Mouse (Mus musculus): ENCODE results near the gene Mars2. TPM values are rescaled to one million over a fixed set of nuclear protein-coding genes. Genes with fewer than 3 reads are reported as not detected.
A peak's percentile ranks its signal among the peaks of the same experiment; 100 is the strongest.

Gene Mars2
- total RNA-seq, 2 experiments from 2014 or later = 3.8 to 4.0 TPM

DNA sequence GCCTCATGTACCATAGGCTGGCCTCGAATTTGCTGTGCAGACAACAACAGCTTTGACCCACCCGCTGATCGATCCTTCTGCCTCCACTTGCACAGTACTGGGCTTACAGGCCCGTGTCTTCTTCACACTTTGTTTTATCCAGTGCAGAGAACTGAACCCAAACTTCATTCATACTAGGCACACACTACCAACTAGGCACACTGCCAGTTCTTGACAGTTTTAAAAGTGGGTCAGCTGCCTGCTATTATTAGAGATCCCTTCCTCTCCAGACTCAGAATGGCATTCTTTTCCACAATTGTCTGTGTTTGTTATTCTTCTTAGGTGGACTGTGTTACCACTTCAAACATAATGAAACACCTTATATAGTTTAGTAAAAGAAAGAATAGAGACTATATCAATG, 15.6 kb upstream of the Mars2 start:
- no peak for DNase-seq

DNA sequence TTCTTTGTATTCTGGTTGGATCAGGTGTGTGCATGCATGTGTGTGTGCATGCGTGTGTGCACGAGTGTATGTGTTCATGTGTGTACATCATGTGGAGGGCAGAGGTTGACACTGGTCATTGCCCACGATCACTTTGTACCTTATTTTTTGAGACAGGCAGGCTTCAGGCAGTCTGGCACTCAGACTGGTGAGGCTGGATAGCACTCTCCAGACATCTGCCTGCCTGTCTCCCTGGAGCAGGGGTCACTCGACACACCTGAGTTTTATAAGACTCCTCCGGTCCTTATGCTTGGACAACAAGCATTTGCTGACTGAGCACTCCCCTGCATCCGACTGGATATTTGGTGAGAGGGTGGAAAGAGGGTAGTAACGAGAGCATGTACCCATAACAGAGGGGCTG, 14.0 kb upstream of the Mars2 start:
- no peak for DNase-seq

DNA sequence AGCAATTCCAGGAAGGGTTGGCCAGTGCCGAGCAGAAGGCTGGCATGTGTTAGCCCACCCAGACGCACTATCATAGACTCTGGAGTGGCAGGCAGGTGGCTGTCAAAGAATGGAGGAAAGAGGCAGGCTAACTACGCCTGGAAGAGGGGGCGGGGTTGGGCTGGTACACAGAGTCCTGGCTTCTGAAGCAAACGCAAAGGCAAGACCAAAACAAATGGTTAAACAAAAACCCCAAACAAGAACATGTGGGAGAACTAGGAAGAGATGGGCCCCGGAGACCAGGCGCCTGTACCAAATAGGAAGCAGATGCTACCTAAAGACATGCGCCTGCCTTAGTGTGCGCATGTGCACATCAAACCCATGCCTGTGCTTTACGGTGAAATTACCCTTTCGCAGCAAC, 12.9 kb upstream of the Mars2 start:
- no peak for DNase-seq

DNA sequence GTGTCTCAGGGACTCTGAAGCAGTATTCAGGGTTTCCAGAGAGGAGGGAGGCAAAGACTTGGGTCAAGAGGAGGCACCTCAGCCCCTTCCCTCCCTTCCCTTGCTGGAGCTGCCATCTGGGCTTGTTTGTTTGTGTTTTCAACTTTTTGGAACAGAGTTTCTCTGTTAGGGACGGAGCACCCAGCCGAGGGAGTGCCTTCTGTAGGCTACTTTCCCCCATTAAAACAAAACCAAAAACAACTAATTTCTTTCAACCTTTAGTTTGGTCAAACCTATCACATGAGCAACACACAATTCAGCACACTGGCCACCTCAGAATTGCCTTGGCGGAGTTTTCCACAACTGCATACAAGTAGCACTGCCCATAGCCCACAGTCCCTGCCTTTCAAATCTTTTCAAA, 11.6 kb upstream of the Mars2 start:
- DNase-seq = no peak

DNA sequence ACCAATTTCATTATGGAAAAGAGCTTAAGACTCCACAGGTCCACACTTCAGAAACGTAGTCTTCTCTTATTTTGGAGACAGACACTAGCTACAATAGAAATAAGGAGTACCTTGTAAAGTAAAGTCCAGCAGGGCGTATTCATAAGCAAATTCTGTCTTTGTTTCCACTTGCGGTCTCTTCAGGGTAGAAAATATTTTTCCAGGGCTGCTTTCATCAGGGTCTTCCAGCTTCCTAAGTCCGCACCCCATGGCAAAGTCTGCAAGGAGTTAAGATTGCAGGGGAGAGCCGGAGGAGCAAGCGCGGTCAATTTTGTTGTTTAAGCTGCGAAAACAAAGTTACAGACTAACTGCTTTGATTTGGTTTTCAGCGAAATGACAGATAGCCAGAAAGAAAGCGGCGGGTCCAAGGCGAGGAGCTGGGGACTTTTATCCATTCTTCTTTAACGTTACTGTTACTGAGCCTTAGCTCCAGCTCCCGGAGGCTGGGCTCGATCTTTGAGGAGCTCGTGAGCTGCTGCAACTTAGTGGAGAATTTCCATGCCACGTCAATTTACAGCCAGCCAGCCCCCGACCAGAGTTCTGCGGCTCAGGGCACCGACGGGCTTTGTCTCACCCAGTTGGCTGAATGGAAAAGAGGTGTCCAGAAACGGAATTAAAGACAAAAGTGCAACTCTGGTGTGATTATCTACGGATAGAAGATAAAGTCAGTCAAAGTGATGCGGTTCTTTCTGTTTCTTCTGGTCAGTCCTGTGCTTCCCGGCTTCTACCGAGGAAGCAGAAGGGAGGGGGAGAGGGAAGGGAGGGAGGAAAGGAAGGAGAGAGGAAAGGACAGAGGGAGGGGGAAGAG, 10.7 kb upstream of the Mars2 start, which contains the start of gene Rftn2:
TSS of gene Rftn2 (minus strand) at position 772 of the 847 bp plus-strand sequence.
- peak; percentile 42 for DNase-seq

DNA sequence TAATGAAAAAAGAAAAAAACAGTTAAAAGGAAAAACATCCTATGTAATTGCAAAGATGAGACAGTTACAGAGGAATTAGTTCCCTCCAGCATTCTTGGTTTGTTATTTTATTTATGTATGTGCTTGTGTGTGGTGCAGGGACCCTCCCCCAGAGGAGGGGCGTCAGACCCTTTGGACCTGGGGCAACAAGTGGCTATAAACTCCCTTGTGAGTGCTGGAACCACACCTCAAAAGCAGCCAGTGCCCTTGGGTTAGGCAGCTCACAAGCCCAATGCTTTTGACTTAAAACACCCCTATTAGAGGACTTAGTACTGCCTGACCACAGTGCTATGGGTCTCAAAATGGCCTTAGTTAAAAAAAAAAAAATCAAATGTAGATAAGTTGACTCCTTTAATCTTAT, 9.6 kb upstream of the Mars2 start:
- no peak for DNase-seq

DNA sequence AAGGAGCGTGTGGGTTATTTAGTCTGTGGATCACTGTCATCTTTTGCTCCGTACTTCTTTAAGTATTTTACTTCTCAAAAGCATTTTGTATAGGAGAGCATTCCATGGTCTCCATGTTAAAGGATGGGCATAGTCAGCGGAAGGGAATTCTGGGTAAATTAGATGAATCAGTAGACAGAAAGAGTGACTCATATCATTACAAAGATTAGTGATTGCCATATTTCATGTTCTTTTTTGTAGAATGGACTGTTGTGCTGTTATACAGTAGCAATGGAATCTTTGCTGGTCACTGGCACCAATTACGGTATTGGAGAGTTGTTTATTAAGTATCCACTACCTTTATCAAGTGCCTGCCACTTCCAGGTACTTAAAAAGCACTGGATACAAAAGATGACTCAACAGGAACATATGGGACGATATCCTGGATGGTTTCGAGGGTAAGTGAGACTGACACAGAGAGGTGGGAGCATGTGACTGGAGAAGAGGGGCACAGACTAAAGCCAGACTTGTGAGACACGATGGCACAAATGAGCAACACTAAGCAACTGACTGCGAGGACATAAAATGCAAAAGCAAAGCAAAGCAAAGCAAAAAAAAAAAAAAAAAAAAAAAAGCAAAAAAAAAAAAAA, 8.6 kb upstream of the Mars2 start:
- no peak for DNase-seq

DNA sequence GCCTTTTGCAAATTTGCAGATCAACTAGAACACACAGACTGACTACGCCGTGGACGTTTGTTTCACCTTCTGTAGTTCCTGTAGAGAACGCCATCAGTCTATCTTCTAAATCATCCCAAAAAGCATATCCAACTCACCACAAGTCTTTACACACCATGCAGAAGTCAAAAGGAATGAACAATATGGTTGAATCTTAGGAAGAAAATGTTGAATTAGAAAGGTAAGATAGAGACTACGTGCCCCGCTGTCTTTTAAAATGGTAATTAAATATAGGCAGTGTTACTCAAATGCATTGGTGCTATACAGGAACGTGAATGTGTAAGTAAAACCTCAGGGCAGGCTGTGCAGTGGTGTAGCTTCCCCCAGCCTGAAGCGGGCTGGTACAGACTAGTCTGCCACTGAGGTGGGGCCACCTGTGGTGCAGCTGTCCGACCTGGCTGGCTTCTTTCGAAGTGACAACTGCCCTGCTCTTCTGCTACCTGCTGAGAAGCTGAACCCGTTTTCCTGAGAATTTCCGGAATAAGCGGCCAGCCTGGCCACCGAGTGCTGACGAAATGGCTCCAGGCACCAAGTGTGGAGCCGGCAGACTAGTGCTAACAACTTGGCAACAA, 2.0 kb upstream of the Mars2 start:
- DNase-seq = no peak

DNA sequence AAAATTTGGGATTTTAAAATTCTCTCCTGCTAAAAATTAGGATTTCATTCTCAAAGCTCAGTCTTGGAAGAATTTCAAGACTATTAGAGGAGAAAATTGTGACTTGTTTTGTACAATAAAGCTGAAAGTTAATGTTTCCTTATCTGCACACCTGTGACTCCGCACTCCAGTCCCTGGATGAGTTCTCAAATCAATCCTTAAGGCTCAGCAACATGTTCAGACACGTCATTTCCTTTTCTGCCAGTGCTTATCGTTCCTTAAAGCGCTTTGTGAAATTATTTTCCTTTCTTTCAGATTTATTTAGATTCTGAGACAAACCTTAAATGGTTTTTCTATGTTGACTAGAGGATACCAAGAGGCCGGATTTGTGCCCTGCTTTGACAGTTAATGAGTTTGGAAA, 490 bp upstream of the Mars2 start:
- no peak for DNase-seq

DNA sequence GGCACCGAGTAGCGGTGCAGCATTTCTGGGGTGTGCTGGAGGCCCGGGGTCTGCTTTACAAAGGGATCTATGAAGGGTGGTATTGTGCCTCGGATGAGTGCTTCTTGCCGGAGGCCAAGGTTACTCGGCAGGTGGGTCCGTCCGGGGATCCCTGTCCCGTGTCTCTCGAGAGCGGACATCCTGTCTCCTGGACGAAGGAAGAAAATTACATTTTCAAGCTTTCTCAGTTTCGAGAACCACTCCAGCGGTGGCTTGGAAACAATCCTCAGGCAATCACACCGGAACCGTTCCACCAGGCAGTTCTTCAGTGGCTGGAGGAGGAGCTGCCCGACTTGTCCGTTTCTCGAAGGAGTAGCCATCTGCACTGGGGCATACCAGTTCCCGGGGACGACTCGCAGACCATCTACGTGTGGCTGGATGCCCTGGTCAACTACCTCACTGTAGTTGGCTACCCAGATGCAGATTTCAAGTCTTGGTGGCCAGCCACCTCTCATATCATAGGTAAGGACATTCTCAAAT, 725 bp downstream of the Mars2 start:
- DNase-seq = peak; percentile 22

DNA sequence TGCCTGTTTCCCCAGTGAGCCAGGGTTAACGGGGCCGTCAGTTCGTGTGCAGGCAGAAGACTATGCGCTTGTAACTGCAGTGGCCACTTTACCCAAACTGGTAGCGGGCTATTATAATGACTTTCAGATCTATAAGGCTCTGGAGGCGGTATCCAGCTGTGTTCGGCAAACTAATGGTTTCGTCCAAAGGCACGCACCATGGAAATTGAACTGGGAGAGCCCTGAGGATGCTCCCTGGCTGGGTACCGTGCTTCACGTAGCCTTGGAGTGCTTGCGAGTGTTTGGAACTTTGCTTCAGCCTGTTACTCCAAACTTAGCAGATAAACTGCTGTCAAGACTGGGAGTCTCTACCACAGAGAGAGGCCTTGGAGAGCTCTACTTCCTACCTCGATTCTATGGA, 1.5 kb downstream of the Mars2 start:
- DNase-seq = no peak

DNA sequence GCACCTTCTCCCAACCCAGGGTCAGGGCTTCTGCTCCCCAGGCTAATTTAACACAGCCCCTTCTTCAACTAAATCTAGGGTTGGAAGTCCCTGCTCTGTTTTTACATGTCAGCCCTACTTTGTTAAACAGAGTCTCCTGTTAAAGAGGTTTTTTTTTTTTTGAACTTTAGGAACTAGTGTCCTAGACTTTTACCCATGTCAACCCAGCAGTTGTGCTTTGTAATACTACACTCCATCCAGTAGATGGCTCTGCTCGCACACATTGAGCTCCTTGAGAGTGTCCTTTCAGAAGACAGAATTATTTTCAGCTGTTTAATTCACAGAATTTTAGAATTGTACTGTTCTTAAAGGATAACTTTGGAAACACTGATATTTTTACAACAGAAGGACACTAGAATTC, 2.3 kb downstream of the Mars2 start:
- no peak for DNase-seq

DNA sequence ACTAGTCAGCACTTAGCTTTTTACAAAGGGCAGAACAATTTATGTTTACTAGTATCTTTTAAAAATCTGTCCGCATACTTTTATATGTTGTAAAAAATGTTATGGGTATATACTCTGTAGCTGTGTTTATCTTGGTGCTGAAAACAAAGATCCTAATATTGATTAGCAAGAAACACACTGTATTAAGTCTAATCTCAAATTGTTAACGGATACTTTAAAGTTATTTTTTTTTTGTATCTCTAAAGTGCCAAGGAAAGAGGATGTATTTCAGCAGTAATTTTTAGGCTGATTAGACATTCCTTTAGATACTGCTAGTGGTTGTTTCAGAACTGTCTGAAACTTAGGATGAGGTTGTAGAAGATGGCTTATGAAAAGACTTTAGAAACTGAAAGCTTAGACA, 9.4 kb downstream of the Mars2 start:
- DNase-seq = no peak

DNA sequence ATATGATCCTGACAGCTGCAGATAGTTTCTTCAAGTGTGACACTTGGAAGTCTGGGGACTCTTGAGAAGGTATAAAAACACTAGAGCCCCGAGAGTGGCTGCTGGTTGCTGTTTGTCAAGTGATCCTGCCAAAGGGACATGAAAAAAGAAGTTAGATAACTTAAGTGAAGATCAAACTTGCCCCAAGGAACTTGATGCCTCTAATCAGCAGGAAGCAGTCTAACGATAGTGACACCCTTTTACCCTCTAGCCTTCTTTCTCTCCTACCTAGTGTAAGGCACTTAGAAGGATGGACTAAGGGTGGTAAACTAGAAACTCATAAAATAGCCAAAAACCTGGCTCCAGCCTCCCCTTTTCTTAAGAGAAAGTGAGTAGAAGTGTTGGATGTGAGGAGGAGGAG, 27.4 kb downstream of the Mars2 start:
- no peak for DNase-seq

DNA sequence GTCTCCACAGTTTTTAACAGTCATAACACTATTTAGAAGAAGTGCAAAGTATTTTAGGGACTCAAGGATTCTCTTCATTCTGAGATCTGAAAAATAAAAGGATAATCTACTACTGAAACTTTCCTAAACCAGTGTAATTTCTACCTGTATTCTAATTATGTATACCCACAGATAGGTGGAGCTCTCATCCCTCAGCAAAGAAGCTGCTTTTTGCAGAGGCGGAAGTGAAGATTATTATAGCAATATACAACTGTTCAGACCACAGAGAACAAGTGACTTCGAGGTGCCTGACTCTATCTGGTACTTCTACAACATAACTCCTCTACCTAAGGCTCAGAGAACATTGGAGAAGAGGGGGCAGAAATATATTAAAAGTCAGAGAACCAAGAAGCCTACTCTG, 28.5 kb downstream of the Mars2 start:
- DNase-seq = no peak

DNA sequence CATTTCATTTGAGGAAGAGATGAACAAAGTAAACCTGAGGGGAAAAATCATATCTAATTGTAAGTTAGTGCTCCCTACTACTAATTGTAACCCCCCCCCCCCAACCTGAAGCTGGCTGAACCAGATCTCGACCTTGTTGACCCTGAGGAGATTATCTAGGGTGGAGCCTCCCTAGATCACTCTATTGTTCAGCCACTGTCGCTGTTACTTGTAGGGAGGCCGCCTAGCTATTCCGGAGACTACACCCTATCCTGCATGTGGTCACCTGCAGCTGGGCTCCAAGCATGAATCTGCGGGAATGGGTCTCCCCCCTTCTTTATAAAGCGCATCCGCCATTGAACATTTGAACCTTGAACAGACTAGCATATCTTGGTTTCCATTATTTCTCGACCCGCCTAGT, 42.1 kb downstream of the Mars2 start:
- DNase-seq = no peak

Other genes with a start within 250 kb of the Mars2 start
- 10 to 100 TPM; 70.2 to 89.8 TPM for gene Sf3b1, start 209.7 kb upstream of the Mars2 start, total RNA-seq (2021)
- 10 to 100 TPM in 1 of 2 experiments, 1 to 10 TPM in 1; 9.5 to 11.3 TPM for gene Coq10b, start 184.4 kb upstream of the Mars2 start, total RNA-seq (2021)
- 100 to 1,000 TPM in 1 of 2 experiments, 10 to 100 TPM in 1; 83.6 to 101 TPM for gene Hspe1, start 149.0 kb upstream of the Mars2 start, total RNA-seq (2021)
- 100 to 1,000 TPM; 176 to 188 TPM for gene Hspd1, start 148.9 kb upstream of the Mars2 start, total RNA-seq (2021)
- gene Mob4, start 105.9 kb upstream of the Mars2 start, total RNA-seq (2021) = 10 to 100 TPM; 45.3 to 48.0 TPM
- gene Rftn2, start 10.4 kb upstream of the Mars2 start, total RNA-seq (2021) = 10 to 100 TPM; 12.6 to 17.3 TPM
- under 1 TPM in 1 of 2 experiments, not detected in 1; 0.34 TPM for gene Boll, start 126.3 kb downstream of the Mars2 start, total RNA-seq (2021)
- gene Plcl1, start 168.7 kb downstream of the Mars2 start, total RNA-seq (2021) = 1 to 10 TPM; 7.4 to 7.7 TPM

Data from gastrocnemius, postnatal 10 days (tissue).